Mouse (Mus musculus): Measurements from ENCODE around the gene Zfp935.
"Not testable (repeated sequence)": the region's sequence is repeated elsewhere in the genome, so short reads cannot be mapped to it uniquely, and the experiment has no call there.

Gene Zfp935

GRCm38 (mm10) chr13:62558189-62559110 is at the start of gene Zfp935:
Gene Zfp935 (minus strand): TSS chr13:62558511.
- in situ Hi-C loops (cut with MboI, MseI): loop anchor here (5.0 to 10.0 kb wide), 3 partner anchors 296 to 756 kb away; partner anchors contain the start of gene Fbp2 (in 1 of the 2)

GRCm38 (mm10) chr13:62571099-62571498 is 12.8 kb upstream of the Zfp935 start, which contains the start of gene Zfp934:
Gene Zfp934 (minus strand): TSS chr13:62571199.
- in situ Hi-C loops (cut with MboI, MseI): loop anchor here in 1 of 2 experiments (5.0 kb wide), 1 partner anchor 489 kb away; no protein-coding TSS in a partner anchor

GRCm38 (mm10) chr13:62561696-62562095 is 3.4 kb upstream of the Zfp935 start:
- in situ Hi-C loops (cut with MboI, MseI): not testable (repeated sequence)

- in situ Hi-C loops (cut with MboI, MseI): loop anchor here in 1 of 2 experiments (5.0 kb wide), 1 partner anchor 498 kb away; no protein-coding TSS in a partner anchor
Measured at GRCm38 (mm10) chr13:62530129-62530528, 28.2 kb downstream of the Zfp935 start.

GRCm38 (mm10) chr13:62510641-62511420 is 47.5 kb downstream of the Zfp935 start:
- in situ Hi-C loops (cut with MboI, MseI): not testable (repeated sequence)

- in situ Hi-C loops (cut with MboI, MseI): not testable (repeated sequence)
Measured at GRCm38 (mm10) chr13:62472661-62473060, 85.7 kb downstream of the Zfp935 start.

GRCm38 (mm10) chr13:62469947-62470346 is 88.4 kb downstream of the Zfp935 start:
- in situ Hi-C loops (cut with MboI, MseI): loop anchor here (5.0 to 10.0 kb wide), 6 partner anchors 155 to 1765 kb away; partner anchors contain the start of genes 6720489N17Rik (in 1 of the 2) and Platr25 (in 1 of the 2)

- in situ Hi-C loops (cut with MboI, MseI): loop anchor here (5.0 to 10.0 kb wide), 6 partner anchors 158 to 1768 kb away; partner anchors contain the start of genes 6720489N17Rik (in 1 of the 2) and Platr25 (in 1 of the 2)
Measured at GRCm38 (mm10) chr13:62466424-62467334, 91.6 kb downstream of the Zfp935 start, which contains the start of gene Gm49359. Gene Gm49359 (minus strand): TSS chr13:62466832.

All from T-helper 17 cell (primary cell).